Mouse (Mus musculus): ENCODE measurements at regions not wholly inside any gene's neighbourhood (a gene's known extent, or its start where the extent isn't known, plus 50 kb on each side); places are given as distances from the start of the nearest gene placed in this dataset.

GRCm38 (mm10) chr2:75137133-75137982, 311.8 kb downstream of the Mtx2 start:
- no peak for ATAC-seq (ENCODE audit: poor library complexity, severe bottlenecking)

GRCm38 (mm10) chr2:75137983-75138745, 312.6 kb downstream of the Mtx2 start:
- no peak for ATAC-seq (ENCODE audit: poor library complexity, severe bottlenecking)

- no peak for ATAC-seq (ENCODE audit: poor library complexity, severe bottlenecking)
Observed at GRCm38 (mm10) chr2:75138746-75139060, 313.1 kb downstream of the Mtx2 start.

GRCm38 (mm10) chr2:75139544-75139943, 313.9 kb downstream of the Mtx2 start:
- no peak for ATAC-seq (ENCODE audit: poor library complexity, severe bottlenecking)

- no peak for ATAC-seq (ENCODE audit: poor library complexity, severe bottlenecking)
Observed at GRCm38 (mm10) chr2:75142675-75143074, 317.1 kb downstream of the Mtx2 start.

- no peak for ATAC-seq (ENCODE audit: poor library complexity, severe bottlenecking)
Observed at GRCm38 (mm10) chr2:75144861-75145260, 319.3 kb downstream of the Mtx2 start.

- ATAC-seq (ENCODE audit: poor library complexity, severe bottlenecking), result no peak
Observed at GRCm38 (mm10) chr2:75146256-75146655, 320.7 kb downstream of the Mtx2 start.

- no peak for ATAC-seq (ENCODE audit: poor library complexity, severe bottlenecking)
Observed at GRCm38 (mm10) chr2:75147399-75147798, 321.8 kb downstream of the Mtx2 start.

GRCm38 (mm10) chr2:75147967-75148366, 322.4 kb downstream of the Mtx2 start:
- no peak for ATAC-seq (ENCODE audit: poor library complexity, severe bottlenecking)

GRCm38 (mm10) chr2:75149036-75149435, 323.4 kb downstream of the Mtx2 start:
- ATAC-seq (ENCODE audit: poor library complexity, severe bottlenecking), result no peak

GRCm38 (mm10) chr2:75149562-75149961, 324.0 kb downstream of the Mtx2 start:
- ATAC-seq (ENCODE audit: poor library complexity, severe bottlenecking), result no peak

GRCm38 (mm10) chr2:75150986-75151385, 325.4 kb downstream of the Mtx2 start:
- no peak for ATAC-seq (ENCODE audit: poor library complexity, severe bottlenecking)

GRCm38 (mm10) chr2:75151519-75151918, 325.9 kb downstream of the Mtx2 start:
- no peak for ATAC-seq (ENCODE audit: poor library complexity, severe bottlenecking)

- ATAC-seq (ENCODE audit: poor library complexity, severe bottlenecking), result peak; percentile 38; the same call in 1 of the 2 replicates
Observed at GRCm38 (mm10) chr2:75152477-75152990, 326.9 kb downstream of the Mtx2 start.

GRCm38 (mm10) chr2:75154448-75154847, 328.8 kb downstream of the Mtx2 start:
- no peak for ATAC-seq (ENCODE audit: poor library complexity, severe bottlenecking)

GRCm38 (mm10) chr2:75158581-75158980, 333.0 kb downstream of the Mtx2 start:
- ATAC-seq (ENCODE audit: poor library complexity, severe bottlenecking), result no peak

- ATAC-seq (ENCODE audit: poor library complexity, severe bottlenecking), result no peak
Observed at GRCm38 (mm10) chr2:75161075-75161474, 335.5 kb downstream of the Mtx2 start.

GRCm38 (mm10) chr2:75164987-75165386, 339.4 kb downstream of the Mtx2 start:
- ATAC-seq (ENCODE audit: poor library complexity, severe bottlenecking), result no peak

- no peak for ATAC-seq (ENCODE audit: poor library complexity, severe bottlenecking)
Observed at GRCm38 (mm10) chr2:75176267-75176666, 350.7 kb downstream of the Mtx2 start.

- ATAC-seq (ENCODE audit: poor library complexity, severe bottlenecking), result no peak
Observed at GRCm38 (mm10) chr2:75183293-75183692, 357.7 kb downstream of the Mtx2 start.

- no peak for ATAC-seq (ENCODE audit: poor library complexity, severe bottlenecking)
Observed at GRCm38 (mm10) chr2:75202587-75203220, 377.1 kb downstream of the Mtx2 start.
